Mouse (Mus musculus) stomach, embryonic 14.5 days (tissue): Measurements from ENCODE around the gene Il10rb. TPM values are rescaled to one million over a fixed set of nuclear protein-coding genes. Genes with fewer than 3 reads are reported as not detected.

Experiments used
- ATAC-seq: fragments of 200-750 bp; cut with Nextera tagmentation; 2 replicates; pipeline ENCODE4 v1.8.0; 2017; ENCODE audit warnings: low read depth, moderate TSS enrichment; ENCODE audit not compliant: insufficient number of reproducible peaks, insufficient read depth, low FRiP score
- H3K27ac ChIP-seq: fragments of 300-500 bp; sonication (generic); 2 replicates; pipeline ENCODE4 v1.5.1; 2014; ENCODE audit warnings: mild to moderate bottlenecking, low read length, moderate library complexity, mixed read lengths
- H3K27me3 ChIP-seq: fragments of 300-500 bp; sonication (generic); 2 replicates; pipeline ENCODE4 v1.6.1; 2014; ENCODE audit warnings: low read length, control low read depth, mixed read lengths; ENCODE audit not compliant: control insufficient read depth, insufficient read depth
- H3K36me3 ChIP-seq: fragments of 300-500 bp; sonication (generic); 2 replicates; pipeline ENCODE4 v1.6.1; 2014; ENCODE audit warnings: mild to moderate bottlenecking, control low read depth, low read length, moderate library complexity, mixed read lengths; ENCODE audit not compliant: control insufficient read depth, insufficient read depth
- H3K4me1 ChIP-seq: fragments of 300-500 bp; sonication (generic); 2 replicates; pipeline ENCODE4 v1.6.1; 2014; ENCODE audit warnings: low read length, control low read depth, mixed read lengths; ENCODE audit not compliant: control insufficient read depth, insufficient read depth
- H3K4me2 ChIP-seq: fragments of 300-500 bp; sonication (generic); replicated peaks from 2 replicates; pipeline ENCODE4 v1.6.1; 2014; ENCODE audit warnings: low read depth, low read length, control low read depth
- H3K4me3 ChIP-seq: fragments of 300-500 bp; sonication (generic); 2 replicates; pipeline ENCODE4 v1.5.1; 2014; ENCODE audit warnings: low read depth, low read length, control low read depth
- H3K9ac ChIP-seq: fragments of 300-500 bp; sonication (generic); replicated peaks from 2 replicates; pipeline ENCODE4 v1.6.1; 2014; ENCODE audit warnings: low read depth, mild to moderate bottlenecking, control low read depth, low read length, moderate library complexity, mixed read lengths
- H3K9me3 ChIP-seq: fragments of 300-500 bp; sonication (generic); 2 replicates; pipeline ENCODE4 v1.6.1; 2016; ENCODE audit warnings: low read depth, low read length, control low read depth; ENCODE audit not compliant: control insufficient read depth
- WGBS: fragments of 180-500 bp; shearing (Covaris S2); extraction: QIAGEN DNeasy Blood & Tissue Kit; methylation state at CpG from one replicate; pipeline ENCODE4 v1.1.7; 2014; 5-methylcytosine and 5-hydroxymethylcytosine counted together
- polyA plus RNA-seq: library from polyadenylated mRNA; unstranded; fragments of >200 nt; fragmentation: Nextera tagmentation; extraction: Ambion mirVana; gene quantifications from 2 replicates; pipeline ENCODE4 v1.2.1, GENCODE M21; 2014

Gene Il10rb
- polyA plus RNA-seq, 1 experiment from 2014 or later: 34.1 TPM

GRCm38 (mm10) chr16:91363483-91363882 is 42.5 kb upstream of the Il10rb start:
- Histone ChIP-seq H3K4me2 (no peak overlapping the region), H3K27ac (peak overlapping the region; percentile 68; the same call in 1 of the 2 replicates), H3K27me3 (no peaks in the 10 kb centered on the region), H3K9me3 (no peaks in the 10 kb centered on the region), H3K9ac (no peak overlapping the region), H3K4me1 (peaks cover 11% of the 10 kb centered on the region; the same call in 1 of the 2 replicates), H3K4me3 (no peak overlapping the region), H3K36me3 (no peaks in the 10 kb centered on the region)
- ATAC-seq: peak; percentile 62; the same call in 1 of the 2 replicates
- WGBS: 17% methylated on average over 3 of the region's 3 CpGs

GRCm38 (mm10) chr16:91366567-91366966 is 39.4 kb upstream of the Il10rb start:
- H3K9ac ChIP-seq: no peak overlapping the region
- peaks cover 11% of the 10 kb centered on the region; the same call in 1 of the 2 replicates for H3K4me1 ChIP-seq
- H3K27me3 ChIP-seq: no peaks in the 10 kb centered on the region
- no peak overlapping the region for H3K27ac ChIP-seq
- H3K9me3 ChIP-seq: no peaks in the 10 kb centered on the region
- no peak overlapping the region for H3K4me3 ChIP-seq
- H3K36me3 ChIP-seq: no peaks in the 10 kb centered on the region
- H3K4me2 ChIP-seq: no peak overlapping the region
- ATAC-seq: no peak

- whole genome bisulfite sequencing: 81% methylated on average over 2 of the region's 2 CpGs
- H3K27ac ChIP-seq: no peak overlapping the region
Observed at GRCm38 (mm10) chr16:91367066-91367465, 38.9 kb upstream of the Il10rb start.

GRCm38 (mm10) chr16:91372577-91373472 is 33.1 kb upstream of the Il10rb start, which contains the start of gene Ifnar2:
Gene Ifnar2, plus strand, starts transcription at chr16:91372783.
- peak within 1 kb of the TSS; percentile 89 for H3K27ac ChIP-seq
- no peaks in the 10 kb centered on the region for H3K36me3 ChIP-seq
- peak within 1 kb of the TSS; percentile 62 for H3K4me2 ChIP-seq
- under 1% methylated on average over 62 of the region's 62 CpGs for WGBS
- no peaks in the 10 kb centered on the region for H3K27me3 ChIP-seq
- H3K9ac ChIP-seq: peak within 1 kb of the TSS; percentile 84
- H3K4me1 ChIP-seq: 0 out of 2 replicates have a peak, but pooled peaks cover 5% of the 10 kb centered on the region
- no peaks in the 10 kb centered on the region for H3K9me3 ChIP-seq
- peak within 1 kb of the TSS; percentile 85 for H3K4me3 ChIP-seq
- peak; percentile 92 for ATAC-seq

More at GRCm38 (mm10) chr16:91367066-91367465, 38.9 kb upstream of the Il10rb start:
- H3K4me1 ChIP-seq: peaks cover 11% of the 10 kb centered on the region; the same call in 1 of the 2 replicates
- H3K4me3 ChIP-seq: no peak overlapping the region
- no peaks in the 10 kb centered on the region for H3K9me3 ChIP-seq
- no peak overlapping the region for H3K4me2 ChIP-seq
- H3K27me3 ChIP-seq: no peaks in the 10 kb centered on the region
- no peaks in the 10 kb centered on the region for H3K36me3 ChIP-seq
- no peak overlapping the region for H3K9ac ChIP-seq
- ATAC-seq: no peak

GRCm38 (mm10) chr16:91373473-91374252 is 32.3 kb upstream of the Il10rb start:
- Histone ChIP-seq H3K36me3 (no peaks in the 10 kb centered on the region), H3K4me1 (0 out of 2 replicates have a peak, but pooled peaks cover 5% of the 10 kb centered on the region), H3K9me3 (no peaks in the 10 kb centered on the region), H3K9ac (peak overlapping the region; percentile 84; the same call in 1 of the 2 replicates), H3K4me3 (peak overlapping the region; percentile 85), H3K4me2 (peak overlapping the region; percentile 62), H3K27me3 (no peaks in the 10 kb centered on the region), H3K27ac (peak overlapping the region; percentile 89; the same call in 1 of the 2 replicates)
- ATAC-seq: 0 out of 2 replicates have a peak, but pooled peaks have one; percentile 5
- WGBS: 32% methylated on average over 13 of the region's 13 CpGs

- Histone ChIP-seq H3K27me3 (no peaks in the 10 kb centered on the region), H3K4me3 (no peak overlapping the region), H3K9me3 (no peaks in the 10 kb centered on the region), H3K36me3 (no peaks in the 10 kb centered on the region), H3K4me1 (0 out of 2 replicates have a peak, but pooled peaks cover 5% of the 10 kb centered on the region), H3K4me2 (no peak overlapping the region), H3K27ac (no peak overlapping the region), H3K9ac (no peak overlapping the region)
- ATAC-seq: no peak
- 81% methylated on average over 3 of the region's 3 CpGs for WGBS
Observed at GRCm38 (mm10) chr16:91374253-91374634, 31.7 kb upstream of the Il10rb start.

GRCm38 (mm10) chr16:91376701-91377100 is 29.3 kb upstream of the Il10rb start:
- ATAC-seq: no peak
- Histone ChIP-seq H3K9me3 (no peaks in the 10 kb centered on the region), H3K27ac (peak overlapping the region; percentile 23; the same call in 1 of the 2 replicates), H3K4me2 (no peak overlapping the region), H3K27me3 (no peaks in the 10 kb centered on the region), H3K9ac (no peak overlapping the region), H3K4me1 (0 out of 2 replicates have a peak, but pooled peaks cover 5% of the 10 kb centered on the region), H3K4me3 (no peak overlapping the region), H3K36me3 (no peaks in the 10 kb centered on the region)
- WGBS: 90% methylated on average over 10 of the region's 10 CpGs

GRCm38 (mm10) chr16:91378431-91378986 is 27.5 kb upstream of the Il10rb start:
- H3K9ac ChIP-seq: no peak overlapping the region
- 50% methylated on average over 17 of the region's 17 CpGs for WGBS
- 0 out of 2 replicates have a peak, but pooled peaks cover 2% of the 10 kb centered on the region for H3K4me1 ChIP-seq
- ATAC-seq: no peak
- H3K9me3 ChIP-seq: no peaks in the 10 kb centered on the region
- H3K36me3 ChIP-seq: no peaks in the 10 kb centered on the region
- no peak overlapping the region for H3K4me2 ChIP-seq
- no peak overlapping the region for H3K27ac ChIP-seq
- no peaks in the 10 kb centered on the region for H3K27me3 ChIP-seq
- no peak overlapping the region for H3K4me3 ChIP-seq
